Mouse (Mus musculus) stomach, postnatal 0 days (tissue): Measurements from ENCODE around the gene Gmppb.

ENCODE experiments used
- CTCF ChIP-seq: IDR thresholded peaks from 2 replicates; pipeline ENCODE4 v1.5.1; 2016; ENCODE audit warnings: antibody characterized with exemption, low read depth, mild to moderate bottlenecking, moderate library complexity
- EP300 ChIP-seq: optimal IDR thresholded peaks from 2 replicates; pipeline ENCODE3; 2016; ENCODE audit warnings: antibody characterized with exemption

- TF ChIP-seq CTCF (no peak), EP300 (no peak)
Observed at GRCm38 (mm10) chr9:108094998-108095411, 46.0 kb downstream of the Gmppb start.
